Mouse (Mus musculus) thymus, adult 18-20 months (tissue): ENCODE measurements around the gene Rrh.

Experiments used
- DNase-seq, 2 experiments: peaks; one replicate each; pipeline ENCODE4 v3.0.0; 2022; ENCODE audit warnings: mixed read lengths in 2 of 2

Gene Rrh

DNA sequence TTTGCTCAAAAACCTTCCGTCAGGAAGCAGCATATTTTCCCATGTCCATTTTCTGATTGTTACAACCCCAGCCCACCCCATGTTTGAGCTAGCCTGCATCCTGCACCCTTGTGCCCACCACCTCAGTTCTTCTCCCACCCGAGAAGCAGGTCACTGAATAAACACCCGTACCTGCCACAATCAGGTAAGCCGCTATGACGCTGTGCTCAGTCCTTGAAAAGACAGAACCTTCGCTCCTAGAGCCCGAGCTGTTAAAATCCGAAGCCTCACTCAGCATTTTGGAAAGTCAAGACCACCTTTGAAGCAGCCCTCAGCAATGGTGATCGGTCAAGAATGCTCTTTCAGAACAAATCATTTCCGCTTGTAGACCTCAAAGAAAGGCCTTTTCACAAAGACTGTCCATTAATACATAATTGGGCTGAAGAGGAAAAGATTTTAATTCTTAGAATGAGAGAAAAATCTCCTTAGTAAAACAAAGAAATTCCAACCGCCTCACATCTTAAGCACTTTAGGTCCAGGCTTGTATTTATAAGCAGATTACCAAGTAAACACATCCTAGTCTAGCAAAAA is at the start of gene Rrh:
Gene Rrh, minus strand, starts transcription at position 382 of the 570 bp plus-strand sequence.
- no peak for DNase-seq

DNA sequence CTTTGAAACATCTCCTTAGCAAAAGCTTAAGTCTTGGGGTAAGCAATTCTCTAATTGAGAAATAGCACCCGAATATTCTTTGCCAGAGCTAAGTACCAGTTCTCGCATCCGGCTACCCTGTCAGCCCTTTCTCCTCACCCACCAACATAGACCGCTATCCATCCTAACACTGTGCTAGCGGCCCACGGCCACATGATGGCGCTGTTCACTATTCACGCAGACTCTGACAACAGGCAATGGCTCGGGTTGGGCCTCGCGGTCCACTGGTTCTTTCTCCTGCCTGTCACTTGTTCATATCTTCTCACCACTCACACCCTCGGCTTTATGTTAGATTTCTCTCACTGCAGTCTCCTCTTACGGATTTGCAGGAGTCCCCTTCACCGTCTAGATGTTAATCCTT is 41.3 kb upstream of the Rrh start:
- DNase-seq, result no peak

DNA sequence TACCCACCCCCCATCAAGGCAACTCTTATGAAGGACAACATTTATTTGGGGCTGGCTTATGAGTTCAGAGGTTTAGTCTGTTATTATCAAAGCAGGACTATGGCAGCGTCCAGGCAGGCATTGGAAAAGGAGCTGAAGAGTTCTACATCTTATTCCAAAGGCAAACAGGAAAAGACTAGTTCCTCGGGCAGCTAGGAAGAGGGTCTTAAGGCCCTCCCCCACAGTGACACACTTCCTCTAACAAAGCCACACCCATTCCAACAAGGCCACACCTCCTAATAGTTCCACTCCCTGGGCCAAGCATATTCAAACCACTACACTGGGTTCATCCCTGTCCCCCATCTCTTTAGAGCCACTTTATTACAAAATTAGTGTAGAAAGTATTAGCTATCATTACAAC is 40.2 kb upstream of the Rrh start:
- no peak for DNase-seq

DNA sequence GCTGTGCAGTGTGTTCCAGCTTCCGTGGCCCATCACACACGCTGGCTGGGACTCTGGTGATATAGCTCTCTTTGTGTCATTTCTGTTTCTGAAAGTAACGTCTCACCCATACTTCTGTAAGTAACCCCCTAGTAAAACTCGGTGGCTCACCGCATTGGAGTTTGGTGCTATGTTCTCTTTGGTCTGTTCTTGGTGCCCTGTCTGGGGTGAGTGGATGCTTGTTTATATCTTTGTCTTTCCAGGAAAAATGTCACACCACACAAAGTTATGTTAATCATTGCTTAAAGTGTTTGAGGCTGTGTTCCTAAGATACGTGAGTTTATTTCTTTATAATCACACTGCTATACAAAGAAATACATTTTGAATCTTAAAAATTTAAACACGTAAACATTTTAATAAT is 24.5 kb upstream of the Rrh start:
- no peak for DNase-seq

DNA sequence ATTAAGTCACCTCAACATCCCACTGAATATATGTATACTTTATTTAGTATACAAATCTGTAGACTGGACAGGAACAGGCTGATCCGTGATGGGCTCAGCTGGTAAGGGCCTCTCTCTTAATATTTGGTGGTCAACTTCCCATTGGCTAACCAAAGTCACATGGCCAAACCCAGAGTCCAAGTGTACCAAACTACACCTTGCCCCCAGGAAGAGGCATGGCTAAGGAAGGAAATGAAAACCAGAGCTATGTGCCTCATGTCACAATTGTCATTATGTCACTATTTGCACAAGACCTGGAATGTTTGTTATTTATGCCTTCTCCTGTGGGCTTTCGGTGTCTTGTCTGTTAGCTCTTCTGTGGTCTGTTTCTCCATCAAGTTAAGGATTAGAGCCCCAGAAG is 23.5 kb upstream of the Rrh start:
- DNase-seq, result no peak

DNA sequence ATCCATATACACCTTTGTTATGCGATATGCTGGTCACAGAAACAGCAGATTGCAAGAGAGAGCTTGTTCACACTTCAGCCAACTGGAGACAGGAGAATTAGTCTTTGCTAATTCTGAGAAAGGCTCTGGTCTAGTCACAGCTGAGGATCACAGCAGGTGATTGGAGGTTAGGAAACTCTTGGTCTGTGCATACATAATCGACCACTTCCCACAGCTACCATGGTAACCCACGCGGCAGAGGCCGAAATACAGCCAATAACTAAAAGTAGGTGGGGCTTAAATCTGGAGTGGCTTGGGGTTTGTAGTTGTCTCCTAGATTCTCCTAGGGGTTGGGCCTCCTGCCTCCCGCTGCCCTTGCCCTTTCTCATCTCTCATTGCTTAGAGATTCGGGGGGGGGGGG is 15.6 kb upstream of the Rrh start:
- no peak for DNase-seq

DNA sequence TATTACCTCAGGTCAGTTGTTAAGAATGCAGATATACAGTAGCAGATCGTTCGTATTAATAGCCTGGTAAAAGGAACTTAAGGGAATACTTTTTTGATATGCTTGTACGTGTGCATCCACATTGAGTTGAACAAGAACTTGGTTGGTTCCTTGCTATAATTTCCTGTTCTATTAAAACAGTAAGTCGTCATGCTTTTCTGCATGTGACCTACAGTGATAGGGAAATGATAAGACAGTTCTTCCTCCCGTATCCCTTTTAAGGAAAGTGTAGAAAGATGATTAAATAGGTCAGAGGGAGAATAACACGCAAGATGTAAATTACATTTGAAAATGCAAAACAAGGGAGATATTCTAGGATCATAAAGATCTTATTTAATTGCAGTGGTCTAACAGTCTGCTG is 14.6 kb upstream of the Rrh start:
- DNase-seq, result no peak

DNA sequence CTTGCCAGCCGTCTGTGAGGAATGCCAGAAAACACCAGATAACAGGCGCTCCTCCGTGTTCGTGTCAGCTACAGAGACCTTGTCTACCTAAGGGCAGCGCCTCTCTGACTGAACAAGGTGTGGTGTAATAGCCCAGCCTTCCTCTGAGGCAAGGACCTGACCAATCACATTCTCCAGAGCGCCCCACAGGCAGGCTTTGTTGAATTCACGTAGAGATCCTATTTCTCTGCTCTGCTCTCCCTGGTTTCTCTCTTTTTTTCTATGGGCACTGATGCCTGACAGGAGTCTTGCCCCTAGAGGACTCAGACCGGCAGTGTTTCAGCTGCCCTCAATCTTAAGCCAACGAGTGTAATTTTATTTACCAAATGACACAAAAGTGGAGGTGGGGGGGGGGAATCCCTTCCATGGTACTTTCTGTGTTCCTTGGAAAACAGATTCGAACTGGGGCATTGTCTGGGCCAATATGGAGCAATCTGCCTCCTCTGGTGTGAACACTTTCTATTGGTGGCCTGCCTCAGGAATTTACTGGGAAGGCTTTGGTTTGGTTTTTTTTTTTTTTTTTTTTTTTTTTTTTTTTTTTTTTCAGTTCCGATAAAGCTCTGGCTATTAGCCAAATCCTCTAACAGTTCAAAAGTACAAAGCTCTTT is 13.8 kb upstream of the Rrh start:
- DNase-seq, result no peak

DNA sequence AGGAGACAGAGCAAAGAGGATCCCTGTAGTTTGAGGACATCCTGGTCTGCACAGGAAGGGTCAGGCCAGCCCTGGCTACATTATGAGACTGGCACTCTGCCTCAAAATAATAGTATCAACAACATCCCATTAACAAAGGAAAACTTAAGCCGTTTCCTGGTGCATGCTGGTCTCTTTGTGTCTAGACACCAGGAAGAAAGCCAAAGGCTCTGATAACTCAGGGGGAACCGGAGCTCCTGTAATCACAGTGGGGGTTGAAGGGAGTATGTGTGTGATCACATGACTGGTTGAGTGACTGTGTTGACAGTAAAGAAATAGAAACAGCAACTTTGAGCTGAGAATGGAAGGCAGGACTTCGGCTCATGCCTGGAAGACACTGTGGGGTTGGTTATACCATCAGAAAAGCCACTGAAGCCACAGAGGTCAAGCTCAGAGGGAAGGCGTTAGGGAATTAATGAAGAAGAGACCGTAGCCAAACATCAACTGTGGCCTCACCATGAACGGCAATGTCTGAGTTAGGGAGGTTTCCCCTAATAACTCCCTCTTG is 13.1 kb upstream of the Rrh start, which contains the start of gene Cfi:
Gene Cfi, plus strand, starts transcription at position 497 of the 547 bp plus-strand sequence.
- DNase-seq, result no peak

DNA sequence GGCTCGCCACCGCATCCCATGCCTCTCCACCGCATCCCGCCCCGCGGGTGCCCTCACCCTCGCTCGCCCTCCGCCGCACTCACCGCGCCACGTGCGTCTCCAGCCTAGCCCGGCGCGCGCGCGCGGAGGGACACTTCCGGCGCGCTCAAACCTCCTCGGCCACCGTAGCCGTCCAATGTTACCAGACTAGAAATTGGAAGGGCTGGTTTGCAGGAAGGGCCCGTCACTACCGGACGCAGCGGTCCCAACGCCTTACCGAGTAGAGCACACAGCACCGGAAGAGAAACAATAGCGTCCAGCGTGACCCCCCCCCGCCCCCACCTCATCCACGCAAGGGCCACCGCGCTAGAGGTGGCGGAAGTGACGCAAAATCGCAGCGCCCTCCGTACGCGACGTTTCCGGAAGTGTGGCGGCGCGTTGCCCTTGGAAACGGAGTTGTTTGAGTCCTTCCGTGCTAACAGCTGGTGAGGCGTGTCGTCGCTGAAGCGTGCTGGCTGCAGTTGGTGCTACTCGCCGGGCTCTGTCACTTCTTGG is 8.7 kb upstream of the Rrh start, which contains the start of gene Gar1:
Gene Gar1, minus strand, starts transcription at position 362 of the 534 bp plus-strand sequence.
- peak; percentile 86 to 91 for DNase-seq

DNA sequence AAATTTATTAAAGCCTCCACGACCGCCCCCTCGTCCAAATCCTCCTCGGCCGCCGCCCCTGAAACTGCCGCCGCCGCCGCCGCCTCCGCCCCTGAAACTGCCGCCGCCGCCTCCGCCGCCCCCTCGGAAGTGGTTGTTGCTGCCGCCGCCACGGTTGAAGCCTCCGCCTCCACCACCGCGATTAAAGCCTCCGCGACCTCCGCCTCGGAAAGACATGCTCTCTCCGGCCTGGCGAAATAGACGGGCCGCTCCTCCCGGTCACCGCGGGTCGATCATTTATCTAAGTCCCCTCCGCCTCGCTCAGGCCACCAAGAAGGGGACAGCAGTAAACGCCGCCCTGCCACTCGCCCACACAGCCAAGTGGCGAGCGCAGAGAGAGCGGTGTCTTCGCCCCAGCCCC is 8.2 kb upstream of the Rrh start:
- DNase-seq, result peak; percentile 42 to 43

DNA sequence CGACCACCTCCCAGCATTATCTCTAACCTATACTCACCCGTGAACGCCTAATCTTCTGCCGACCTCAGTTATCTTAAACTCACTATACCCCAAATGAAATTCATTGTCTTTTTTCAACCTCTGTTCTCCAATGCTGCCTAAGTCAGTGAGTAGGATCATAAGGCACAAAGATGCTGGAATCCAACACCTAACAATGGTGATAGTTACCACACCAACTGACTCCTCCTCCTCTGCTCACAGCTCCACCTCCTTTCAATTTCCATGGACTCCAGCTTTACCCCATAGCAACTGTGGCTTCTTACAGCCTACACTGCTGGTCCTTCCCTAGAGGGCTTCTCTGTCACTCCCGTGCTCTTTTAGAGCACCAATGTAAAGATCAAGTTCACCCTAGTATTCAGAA is 5.3 kb upstream of the Rrh start:
- DNase-seq, result no peak

DNA sequence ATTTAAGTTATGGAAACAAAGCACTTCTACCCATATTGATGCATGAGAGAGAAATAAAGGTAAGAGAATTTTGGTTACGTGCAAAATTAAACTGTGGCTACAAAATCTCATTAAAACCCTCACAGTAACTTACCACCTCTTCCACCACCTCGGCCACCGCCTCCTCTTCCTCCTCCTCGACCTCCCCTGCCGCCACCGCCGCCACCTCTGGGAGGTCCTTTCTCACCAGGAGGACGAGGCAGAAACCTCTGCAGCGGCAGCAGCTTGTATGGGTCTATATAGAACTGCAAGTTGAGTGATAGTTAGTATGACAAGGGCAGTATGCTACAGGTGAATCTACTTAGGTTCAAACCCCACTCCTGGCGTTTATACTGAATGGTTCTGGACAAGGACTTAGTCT is 4.3 kb upstream of the Rrh start:
- no peak for DNase-seq

DNA sequence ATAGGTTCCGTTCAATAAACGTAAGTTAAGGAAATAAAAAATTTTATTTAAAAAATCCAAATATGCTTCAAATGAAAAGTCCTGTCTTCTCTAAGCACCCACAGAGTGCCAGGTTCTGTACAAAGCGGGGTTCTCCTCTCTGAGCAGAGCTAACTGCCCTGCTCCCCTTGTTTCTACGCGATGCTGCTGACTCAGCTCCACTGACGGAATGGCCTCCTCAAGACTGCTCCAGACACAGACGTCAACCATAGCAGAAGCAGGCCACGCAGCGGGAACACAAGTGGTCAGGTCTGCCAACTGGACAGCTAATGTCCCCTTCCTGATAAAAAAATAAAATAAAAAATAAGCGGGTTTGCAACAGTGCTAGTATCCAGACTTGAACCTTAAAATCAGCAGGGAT is 2.5 kb upstream of the Rrh start:
- DNase-seq, result no peak

DNA sequence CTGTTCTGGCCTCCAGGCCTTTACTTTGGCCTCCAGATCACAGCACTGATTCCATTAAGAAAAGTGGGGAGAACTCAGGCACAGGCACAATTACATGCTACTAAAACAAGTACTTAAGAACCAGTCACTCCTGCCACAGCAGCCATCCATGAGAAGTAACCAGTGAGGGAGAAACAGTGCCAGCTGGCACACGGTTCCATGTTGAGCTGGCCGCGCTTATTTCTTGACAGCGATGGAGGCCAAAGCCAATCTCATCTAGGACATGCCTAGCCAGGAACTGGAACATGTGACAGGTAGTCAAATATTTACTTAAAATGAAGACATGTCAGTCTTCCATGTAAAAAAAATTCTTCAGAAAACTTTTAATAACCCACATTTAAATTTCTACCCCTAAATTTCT is 1.8 kb upstream of the Rrh start:
- no peak for DNase-seq

DNA sequence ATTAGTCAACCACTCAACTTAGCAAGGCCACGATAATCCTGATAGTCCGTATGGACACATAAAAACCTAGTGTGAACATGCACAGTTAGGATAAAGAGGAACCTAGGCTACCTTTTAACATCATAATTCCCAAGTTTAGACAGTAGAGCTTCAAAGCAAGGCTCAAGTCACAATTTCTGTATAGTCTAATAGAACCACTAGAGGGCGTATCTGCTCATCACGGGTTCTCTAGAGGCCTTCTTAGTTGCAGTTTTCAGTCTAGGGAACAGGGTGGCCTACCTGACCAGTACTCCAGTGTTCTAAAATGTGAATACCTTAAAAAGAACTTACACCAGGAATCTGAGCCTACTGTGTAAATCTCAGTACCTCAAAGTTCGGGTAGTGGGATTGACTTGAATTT is 906 bp upstream of the Rrh start:
- no peak for DNase-seq

DNA sequence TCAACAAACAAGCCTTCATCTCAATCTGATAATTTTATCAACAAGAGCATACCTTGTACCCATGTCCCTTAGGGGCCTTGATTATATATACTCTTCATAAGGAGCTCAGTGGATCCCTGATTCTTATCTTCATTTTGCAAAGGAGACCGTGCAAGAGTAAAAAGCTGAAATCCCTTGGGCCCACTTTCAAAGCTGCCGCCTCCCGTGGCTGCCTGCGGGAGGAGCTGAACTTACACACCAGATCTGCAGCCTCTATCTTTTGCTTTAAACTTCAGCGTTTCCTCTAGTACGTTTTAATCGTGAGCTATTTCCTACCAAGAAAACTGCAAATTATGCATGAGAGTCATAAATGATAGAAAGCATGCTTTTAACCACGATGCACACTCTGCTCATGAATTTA is 651 bp downstream of the Rrh start:
- no peak for DNase-seq

DNA sequence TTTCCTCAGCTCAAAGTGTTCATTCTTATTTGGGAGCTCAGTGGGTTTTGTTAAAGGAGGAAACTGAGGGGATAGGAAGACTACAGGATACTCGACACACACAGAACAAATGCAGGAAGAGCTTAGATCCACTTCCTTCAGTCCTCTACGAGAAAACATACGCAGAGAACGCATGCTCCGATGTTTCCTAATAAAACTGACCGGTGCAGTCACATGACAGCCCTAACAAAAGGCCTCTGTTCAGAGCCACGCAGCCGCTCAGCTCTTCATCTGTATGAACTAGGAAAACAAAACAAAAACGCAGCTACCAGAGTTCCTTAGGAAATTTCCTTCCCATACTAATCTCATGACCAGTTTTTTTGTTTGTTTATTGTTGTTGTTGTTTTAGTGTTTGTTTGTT is 1.5 kb downstream of the Rrh start:
- DNase-seq, result no peak

DNA sequence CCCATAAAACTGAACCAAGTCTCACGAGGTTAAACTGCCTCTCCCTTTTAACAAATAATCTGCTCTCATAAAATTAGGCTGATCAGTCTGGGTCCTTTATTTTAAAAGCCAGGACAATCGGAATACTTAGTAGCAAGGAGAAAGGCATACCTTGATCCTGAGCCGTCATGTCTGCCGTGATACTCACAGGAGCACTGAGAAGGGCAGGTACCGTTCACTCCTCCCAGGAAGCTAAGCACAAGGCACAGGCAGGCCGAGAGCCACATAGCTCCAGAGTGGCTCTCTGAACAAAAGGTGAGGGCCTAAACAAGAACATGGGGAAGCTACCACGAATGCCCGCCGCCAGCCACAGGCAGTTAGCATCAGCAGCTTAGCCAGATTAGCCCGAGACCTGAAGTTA is 18.6 kb downstream of the Rrh start, which contains the start of gene Lrit3:
Gene Lrit3, minus strand, starts transcription at position 266 of the 400 bp plus-strand sequence.
- DNase-seq, result no peak

DNA sequence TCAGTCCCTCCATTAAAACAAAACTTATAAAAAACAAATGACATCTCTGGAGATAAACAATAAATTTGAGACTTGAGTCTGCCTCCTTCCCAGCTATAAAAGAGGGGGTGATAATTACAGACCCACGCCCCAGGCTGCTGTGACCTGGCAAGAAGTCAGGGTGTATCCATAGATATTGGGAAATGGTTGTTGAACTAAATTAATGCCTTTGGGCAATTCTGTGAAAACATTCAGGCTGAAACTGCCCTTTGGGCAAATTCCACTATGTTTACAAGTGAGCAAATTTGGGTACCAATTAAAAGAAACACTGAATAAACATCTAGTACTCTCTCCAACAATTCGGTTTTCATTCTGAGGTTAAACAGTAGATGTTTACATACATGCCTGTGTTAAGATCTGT is 23.4 kb downstream of the Rrh start:
- DNase-seq, result no peak

DNA sequence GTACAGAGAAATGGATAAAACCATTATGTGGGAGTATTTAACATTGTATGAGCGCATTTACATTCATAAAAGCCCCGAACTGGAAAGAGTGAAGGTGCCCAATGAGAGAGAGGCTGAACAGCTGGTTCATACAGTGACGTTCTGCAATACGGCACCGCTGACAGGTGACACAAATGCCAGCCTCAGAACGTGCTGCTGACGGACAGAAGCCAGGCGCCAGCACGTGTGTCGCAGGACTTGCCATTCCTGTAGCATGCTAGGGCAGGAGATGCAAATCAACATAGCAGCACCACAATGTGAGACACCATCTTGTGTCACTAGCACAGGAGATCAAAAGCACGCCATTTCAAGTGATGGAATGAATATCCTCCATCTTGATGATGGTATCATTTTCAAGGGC is 23.8 kb downstream of the Rrh start:
- no peak for DNase-seq

DNA sequence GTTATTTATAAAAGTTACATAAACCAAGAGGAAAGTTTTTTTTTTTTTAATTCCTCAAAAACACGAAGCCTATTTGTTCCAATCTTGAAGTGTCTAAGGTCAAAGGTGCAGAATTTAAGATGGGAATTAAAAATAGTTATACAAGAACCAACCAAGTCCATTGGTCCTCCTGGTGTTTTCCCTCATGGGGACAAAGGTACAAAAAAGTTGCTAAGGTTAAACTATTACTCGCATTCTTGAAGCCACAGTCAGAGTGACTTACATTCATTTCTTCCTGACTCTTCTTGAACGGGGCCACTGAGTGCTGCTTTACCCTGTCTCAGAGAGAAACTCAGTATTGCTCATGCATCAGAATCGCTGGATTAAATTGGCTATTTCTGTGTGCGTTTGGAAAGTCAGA is 25.0 kb downstream of the Rrh start:
- no peak for DNase-seq

DNA sequence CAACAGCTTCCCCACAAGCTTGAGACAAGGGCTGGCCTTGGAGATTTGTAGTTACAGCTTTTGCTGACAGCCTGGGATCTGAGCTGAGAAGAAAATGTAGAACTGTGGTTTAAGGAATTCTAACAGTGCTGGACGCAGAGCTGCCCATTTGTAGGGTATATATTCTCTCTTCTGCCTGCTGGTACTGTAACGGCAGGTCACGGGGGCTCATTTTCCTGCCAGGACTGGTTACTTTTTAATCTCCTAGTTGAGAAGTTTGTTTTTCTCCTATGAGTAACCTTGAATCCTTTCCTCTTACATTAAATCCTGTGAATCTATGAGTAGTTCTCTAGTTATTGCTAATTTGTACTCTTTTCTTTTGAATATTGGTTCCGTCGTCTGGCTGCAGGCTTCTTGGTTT is 28.6 kb downstream of the Rrh start:
- DNase-seq, result no peak

DNA sequence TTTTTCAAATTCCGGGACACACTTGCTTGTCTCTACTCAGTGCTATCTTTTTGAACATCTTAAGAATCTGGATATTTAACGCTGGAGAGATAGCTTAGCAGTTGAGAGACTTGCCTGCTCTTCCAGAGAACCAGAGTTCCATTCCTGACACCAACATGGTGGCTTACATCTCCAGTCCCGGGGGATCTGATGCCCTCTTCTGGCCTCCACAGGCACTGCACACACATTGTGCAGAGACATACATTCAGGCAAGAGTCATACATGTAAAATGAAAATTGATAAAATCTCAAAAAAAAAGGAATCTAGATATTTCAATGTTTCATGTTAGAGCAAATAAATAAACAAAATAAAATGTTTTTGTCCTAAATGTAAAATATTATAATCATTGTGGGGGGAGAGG is 39.6 kb downstream of the Rrh start:
- DNase-seq, result no peak

DNA sequence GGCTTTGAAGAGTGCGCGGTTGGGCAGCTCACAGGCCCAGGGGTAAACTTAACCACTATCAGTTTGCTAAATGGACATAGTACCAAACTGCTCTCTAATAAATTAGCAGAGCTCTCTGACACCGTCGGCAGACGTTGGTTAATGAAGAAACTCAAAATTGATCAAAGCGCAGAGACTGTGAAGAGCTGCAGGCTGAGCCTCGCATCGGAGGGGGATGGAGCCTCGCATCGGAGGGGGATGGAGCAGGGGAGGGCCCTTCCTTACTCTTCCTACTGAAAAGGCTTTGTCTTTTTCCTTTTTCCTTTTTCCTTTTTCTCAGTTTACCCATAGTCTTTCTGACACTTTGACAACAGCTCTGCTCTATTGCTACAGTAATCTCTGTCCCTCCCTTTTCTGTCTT is 41.0 kb downstream of the Rrh start:
- no peak for DNase-seq
